Comparison of ENCODE assay signal across 33 mouse cellular contexts in genomic region chr19:43980711-43981110, GRCm38 (mm10). TPM values are rescaled to one million over a fixed set of nuclear protein-coding genes. Genes with fewer than 3 reads are reported as not detected.
"Had no signal": no experiment of that assay in that cellular context is flagged by ENCODE, and none has a peak within 500 bp of the region (broad histone marks: within the 10 kb centered on the region; RNA-seq: fewer than 3 reads in every experiment).

No protein-coding gene starts in this region.

- H3K9ac ChIP-seq: heart, embryonic 13.5 days; heart, embryonic 15.5 days; hindbrain, embryonic 13.5 days; hindbrain, embryonic 15.5 days; kidney, embryonic 15.5 days; limb, embryonic 13.5 days; limb, embryonic 15.5 days; liver, embryonic 12.5 days; liver, embryonic 14.5 days had no signal

- H3K4me3 ChIP-seq: heart, adult 2 months; heart, embryonic 13.5 days; heart, embryonic 15.5 days; hindbrain, embryonic 13.5 days; hindbrain, embryonic 15.5 days; kidney, embryonic 15.5 days; limb, embryonic 13.5 days; limb, embryonic 15.5 days; liver, embryonic 12.5 days had no signal

- DNase-seq: gastrocnemius, postnatal 14 days; gastrocnemius, postnatal 36 days; heart, adult 11 months; heart, adult 2 months; heart, postnatal 14 days; heart, postnatal 36 days; kidney, adult 11 months; kidney, adult 2 months; kidney, adult 9 months; kidney, postnatal 14 days; kidney, postnatal 36 days; layer of hippocampus, adult 9-11 months; layer of hippocampus, postnatal 36 days; left cerebral cortex, postnatal 4 days had no signal

- H3K4me1 ChIP-seq: heart, embryonic 15.5 days; limb, embryonic 15.5 days had no signal

- H3K4me2 ChIP-seq: heart, embryonic 11.5 days; heart, embryonic 13.5 days; heart, embryonic 15.5 days; hindbrain, embryonic 13.5 days; hindbrain, embryonic 15.5 days; kidney, embryonic 15.5 days; limb, embryonic 13.5 days; limb, embryonic 15.5 days; liver, embryonic 12.5 days had no signal

- H3K36me3 ChIP-seq: heart, embryonic 13.5 days; heart, embryonic 15.5 days; hindbrain, embryonic 13.5 days; hindbrain, embryonic 15.5 days; kidney, embryonic 15.5 days; limb, embryonic 13.5 days; limb, embryonic 15.5 days had no signal

- ATAC-seq: hindbrain, postnatal 0 days; intestine, embryonic 16.5 days; liver, embryonic 12.5 days had no signal

- H3K27ac ChIP-seq: heart, adult 2 months; heart, embryonic 13.5 days; heart, embryonic 15.5 days; hindbrain, embryonic 13.5 days; hindbrain, embryonic 15.5 days; hindbrain, postnatal 0 days; kidney, embryonic 15.5 days; kidney, postnatal 0 days; limb, embryonic 13.5 days; limb, embryonic 15.5 days; liver, embryonic 12.5 days; liver, embryonic 14.5 days had no signal

- H3K9me3 ChIP-seq: heart, embryonic 13.5 days; heart, embryonic 15.5 days; hindbrain, embryonic 13.5 days; hindbrain, embryonic 15.5 days; kidney, embryonic 15.5 days; limb, embryonic 13.5 days; limb, embryonic 15.5 days; liver, embryonic 12.5 days had no signal

RNA-seq across cellular contexts. Expression of gene Cpn1, which starts 5.6 kb away (rescaled TPM):
- total RNA-seq: gastrocnemius, postnatal 14 days; gastrocnemius, postnatal 36 days; hematopoietic stem cell, adult 5-6 weeks had no signal
- polyA plus RNA-seq: limb, embryonic 11.5 days had no signal

RNA-seq across cellular contexts. Expression of gene Cyp2c23, which starts 48.3 kb away (rescaled TPM):
- total RNA-seq: gastrocnemius, postnatal 14 days; heart, adult 2 months; hematopoietic stem cell, adult 5-6 weeks; hindbrain, postnatal 0 days; layer of hippocampus, adult 18-20 months; layer of hippocampus, adult 8-10 months; layer of hippocampus, postnatal 36 days; left cerebral cortex, postnatal 4 days had no signal
- polyA plus RNA-seq: heart, adult 2 months; heart, embryonic 15.5 days; heart, postnatal 0 days; hindbrain, embryonic 13.5 days; hindbrain, embryonic 15.5 days; hindbrain, postnatal 0 days; intestine, embryonic 14.5 days had no signal
